Mouse (Mus musculus): ENCODE measurements at regions not wholly inside any gene's neighbourhood (a gene's known extent, or its start where the extent isn't known, plus 50 kb on each side); places are given as distances from the start of the nearest gene placed in this dataset.

- no peak overlapping the region for H3K9ac ChIP-seq (ENCODE audit: low read length)
- H3K4me1 ChIP-seq (replicated peaks; ENCODE audit: control insufficient read depth, insufficient read depth, low read length) = peaks cover 10% of the 10 kb centered on the region
- H3K4me3 ChIP-seq (ENCODE audit: low read length) = no peak overlapping the region
- no peak for ATAC-seq (ENCODE audit: low read depth)
- H3K4me2 ChIP-seq (ENCODE audit: low read depth, low read length) = no peak overlapping the region
- no peaks in the 10 kb centered on the region for H3K9me3 ChIP-seq (ENCODE audit: control insufficient read depth, low read length)
- H3K27me3 ChIP-seq (ENCODE audit: control insufficient read depth, insufficient read depth, low read depth, low read length) = no peaks in the 10 kb centered on the region
- H3K36me3 ChIP-seq (ENCODE audit: control insufficient read depth, insufficient read depth, low read length) = no peaks in the 10 kb centered on the region
- 26% methylated on average over 1 of the region's 1 CpGs for WGBS
- no peak overlapping the region for H3K27ac ChIP-seq (ENCODE audit: low read length)
Measured at GRCm38 (mm10) chr11:31732958-31733357, 61.3 kb upstream of the Bod1 start.

- Histone ChIP-seq H3K4me1 (replicated peaks; ENCODE audit: control insufficient read depth, insufficient read depth, low read length) (peaks cover 14% of the 10 kb centered on the region), H3K36me3 (ENCODE audit: control insufficient read depth, insufficient read depth, low read length) (no peaks in the 10 kb centered on the region), H3K27ac (ENCODE audit: low read length) (no peak overlapping the region), H3K9me3 (ENCODE audit: control insufficient read depth, low read length) (no peaks in the 10 kb centered on the region), H3K4me2 (ENCODE audit: low read depth, low read length) (no peak overlapping the region), H3K4me3 (ENCODE audit: low read length) (no peak overlapping the region), H3K27me3 (ENCODE audit: control insufficient read depth, insufficient read depth, low read depth, low read length) (no peaks in the 10 kb centered on the region), H3K9ac (ENCODE audit: low read length) (no peak overlapping the region)
- WGBS = 46% methylated on average over 4 of the region's 4 CpGs
- ATAC-seq (ENCODE audit: low read depth) = no peak
Measured at GRCm38 (mm10) chr11:31734091-31734490, 62.4 kb upstream of the Bod1 start.

- ATAC-seq (ENCODE audit: low read depth) = no peak
- Histone ChIP-seq H3K9ac (ENCODE audit: low read length) (no peak overlapping the region), H3K36me3 (ENCODE audit: control insufficient read depth, insufficient read depth, low read length) (no peaks in the 10 kb centered on the region), H3K9me3 (ENCODE audit: control insufficient read depth, low read length) (no peaks in the 10 kb centered on the region), H3K4me2 (ENCODE audit: low read depth, low read length) (no peak overlapping the region), H3K27ac (ENCODE audit: low read length) (no peak overlapping the region), H3K4me1 (replicated peaks; ENCODE audit: control insufficient read depth, insufficient read depth, low read length) (peaks cover 20% of the 10 kb centered on the region), H3K4me3 (ENCODE audit: low read length) (no peak overlapping the region), H3K27me3 (ENCODE audit: control insufficient read depth, insufficient read depth, low read depth, low read length) (no peaks in the 10 kb centered on the region)
- WGBS = 79% methylated on average over 6 of the region's 6 CpGs
Measured at GRCm38 (mm10) chr11:31735257-31735656, 63.6 kb upstream of the Bod1 start.

- H3K4me3 ChIP-seq (ENCODE audit: low read length) = no peak overlapping the region
- H3K36me3 ChIP-seq (ENCODE audit: control insufficient read depth, insufficient read depth, low read length) = no peaks in the 10 kb centered on the region
- H3K27me3 ChIP-seq (ENCODE audit: control insufficient read depth, insufficient read depth, low read depth, low read length) = no peaks in the 10 kb centered on the region
- no peak overlapping the region for H3K4me2 ChIP-seq (ENCODE audit: low read depth, low read length)
- ATAC-seq (ENCODE audit: low read depth) = no peak
- H3K27ac ChIP-seq (ENCODE audit: low read length) = no peak overlapping the region
- H3K4me1 ChIP-seq (replicated peaks; ENCODE audit: control insufficient read depth, insufficient read depth, low read length) = peaks cover 20% of the 10 kb centered on the region
- H3K9me3 ChIP-seq (ENCODE audit: control insufficient read depth, low read length) = no peaks in the 10 kb centered on the region
- H3K9ac ChIP-seq (ENCODE audit: low read length) = no peak overlapping the region
Measured at GRCm38 (mm10) chr11:31736086-31736485, 64.4 kb upstream of the Bod1 start.

- Histone ChIP-seq H3K4me3 (ENCODE audit: low read length) (no peak overlapping the region), H3K36me3 (ENCODE audit: control insufficient read depth, insufficient read depth, low read length) (no peaks in the 10 kb centered on the region), H3K27me3 (ENCODE audit: control insufficient read depth, insufficient read depth, low read depth, low read length) (no peaks in the 10 kb centered on the region), H3K27ac (ENCODE audit: low read length) (no peak overlapping the region), H3K4me2 (ENCODE audit: low read depth, low read length) (no peak overlapping the region), H3K9me3 (ENCODE audit: control insufficient read depth, low read length) (no peaks in the 10 kb centered on the region), H3K9ac (ENCODE audit: low read length) (no peak overlapping the region), H3K4me1 (replicated peaks; ENCODE audit: control insufficient read depth, insufficient read depth, low read length) (peaks cover 20% of the 10 kb centered on the region)
- no peak for ATAC-seq (ENCODE audit: low read depth)
- WGBS = 70% methylated on average over 4 of the region's 4 CpGs
Measured at GRCm38 (mm10) chr11:31736556-31737089, 64.9 kb upstream of the Bod1 start.

- H3K4me2 ChIP-seq (ENCODE audit: low read depth, low read length) = no peak overlapping the region
- WGBS = 74% methylated on average over 5 of the region's 5 CpGs
- peak overlapping the region; percentile 60 for H3K27ac ChIP-seq (ENCODE audit: low read length)
- H3K4me3 ChIP-seq (ENCODE audit: low read length) = no peak overlapping the region
- H3K36me3 ChIP-seq (ENCODE audit: control insufficient read depth, insufficient read depth, low read length) = no peaks in the 10 kb centered on the region
- no peaks in the 10 kb centered on the region for H3K9me3 ChIP-seq (ENCODE audit: control insufficient read depth, low read length)
- peak; percentile 56 for ATAC-seq (ENCODE audit: low read depth)
- H3K27me3 ChIP-seq (ENCODE audit: control insufficient read depth, insufficient read depth, low read depth, low read length) = no peaks in the 10 kb centered on the region
- H3K9ac ChIP-seq (ENCODE audit: low read length) = no peak overlapping the region
- H3K4me1 ChIP-seq (replicated peaks; ENCODE audit: control insufficient read depth, insufficient read depth, low read length) = peaks cover 16% of the 10 kb centered on the region
Measured at GRCm38 (mm10) chr11:31738148-31739021, 66.7 kb upstream of the Bod1 start.

GRCm38 (mm10) chr11:31740409-31740808, 68.7 kb upstream of the Bod1 start:
- Histone ChIP-seq H3K4me3 (ENCODE audit: low read length) (no peak overlapping the region), H3K9ac (ENCODE audit: low read length) (no peak overlapping the region), H3K36me3 (ENCODE audit: control insufficient read depth, insufficient read depth, low read length) (no peaks in the 10 kb centered on the region), H3K27me3 (ENCODE audit: control insufficient read depth, insufficient read depth, low read depth, low read length) (no peaks in the 10 kb centered on the region), H3K27ac (ENCODE audit: low read length) (peak overlapping the region; percentile 21; the same call in 1 of the 2 replicates), H3K9me3 (ENCODE audit: control insufficient read depth, low read length) (no peaks in the 10 kb centered on the region), H3K4me1 (replicated peaks; ENCODE audit: control insufficient read depth, insufficient read depth, low read length) (peaks cover 13% of the 10 kb centered on the region), H3K4me2 (ENCODE audit: low read depth, low read length) (no peak overlapping the region)
- 49% methylated on average over 5 of the region's 5 CpGs for WGBS
- ATAC-seq (ENCODE audit: low read depth) = peak; percentile 80

- ATAC-seq (ENCODE audit: low read depth) = no peak
Measured at GRCm38 (mm10) chr11:31742160-31742559, 70.5 kb upstream of the Bod1 start.

GRCm38 (mm10) chr11:31744076-31744785, 72.5 kb upstream of the Bod1 start:
- Histone ChIP-seq H3K36me3 (ENCODE audit: control insufficient read depth, insufficient read depth, low read length) (no peaks in the 10 kb centered on the region), H3K9ac (ENCODE audit: low read length) (no peak overlapping the region), H3K4me3 (ENCODE audit: low read length) (no peak overlapping the region), H3K27ac (ENCODE audit: low read length) (peak overlapping the region; percentile 64), H3K27me3 (ENCODE audit: control insufficient read depth, insufficient read depth, low read depth, low read length) (no peaks in the 10 kb centered on the region), H3K4me2 (ENCODE audit: low read depth, low read length) (no peak overlapping the region), H3K9me3 (ENCODE audit: control insufficient read depth, low read length) (no peaks in the 10 kb centered on the region), H3K4me1 (replicated peaks; ENCODE audit: control insufficient read depth, insufficient read depth, low read length) (peaks cover 14% of the 10 kb centered on the region)
- peak; percentile 3 for ATAC-seq (ENCODE audit: low read depth)
- 71% methylated on average over 12 of the region's 12 CpGs for WGBS

More at GRCm38 (mm10) chr11:31742160-31742559, 70.5 kb upstream of the Bod1 start:
- Histone ChIP-seq H3K4me3 (ENCODE audit: low read length) (no peak overlapping the region), H3K9me3 (ENCODE audit: control insufficient read depth, low read length) (no peaks in the 10 kb centered on the region), H3K9ac (ENCODE audit: low read length) (no peak overlapping the region), H3K4me2 (ENCODE audit: low read depth, low read length) (no peak overlapping the region), H3K27ac (ENCODE audit: low read length) (no peak overlapping the region), H3K27me3 (ENCODE audit: control insufficient read depth, insufficient read depth, low read depth, low read length) (no peaks in the 10 kb centered on the region), H3K36me3 (ENCODE audit: control insufficient read depth, insufficient read depth, low read length) (no peaks in the 10 kb centered on the region), H3K4me1 (replicated peaks; ENCODE audit: control insufficient read depth, insufficient read depth, low read length) (peaks cover 18% of the 10 kb centered on the region)
- 44% methylated on average over 1 of the region's 1 CpGs for WGBS

Measured in lung, embryonic 16.5 days (tissue).